Mouse (Mus musculus) cortical plate, adult 2 months (tissue): ENCODE results near the gene Lpgat1. TPM values are rescaled to one million over a fixed set of nuclear protein-coding genes. Genes with fewer than 3 reads are reported as not detected.

ENCODE experiments used
- H3K27ac ChIP-seq: fragments of 200-500 bp; 2 replicates; pipeline ENCODE4 v1.5.1; 2012; ENCODE audit warnings: low read length, control low read depth, inconsistent platforms; ENCODE audit not compliant: insufficient read depth
- H3K4me1 ChIP-seq: fragments of 200-500 bp; 2 replicates; pipeline ENCODE4 v1.6.1; 2011; ENCODE audit warnings: low read length; ENCODE audit not compliant: control insufficient read depth, insufficient read depth
- H3K4me3 ChIP-seq: fragments of 200-500 bp; 2 replicates; pipeline ENCODE4 v1.5.1; 2011; ENCODE audit warnings: mild to moderate bottlenecking, low read length, control low read depth; ENCODE audit not compliant: insufficient read depth
- CTCF ChIP-seq: fragments of 200-500 bp; IDR thresholded peaks from 2 replicates; pipeline ENCODE4 v1.5.1; 2011; ENCODE audit warnings: mild to moderate bottlenecking, control low read depth, low read length; ENCODE audit not compliant: insufficient read depth; ENCODE audit errors: extremely low read depth
- POLR2A ChIP-seq: fragments of 200-500 bp; IDR thresholded peaks from 2 replicates; pipeline ENCODE4 v1.6.1; 2011; ENCODE audit warnings: mild to moderate bottlenecking, low read length, control low read depth; ENCODE audit not compliant: insufficient read depth; ENCODE audit errors: extremely low read depth
- polyA plus RNA-seq: library from polyadenylated mRNA; depleted of rRNA; stranded (reverse); fragments of >200 nt; gene quantifications from 2 replicates; pipeline ENCODE4 v1.2.3, GENCODE M21; 2012

Gene Lpgat1
- polyA plus RNA-seq, 1 experiment, result 74.2 TPM

DNA sequence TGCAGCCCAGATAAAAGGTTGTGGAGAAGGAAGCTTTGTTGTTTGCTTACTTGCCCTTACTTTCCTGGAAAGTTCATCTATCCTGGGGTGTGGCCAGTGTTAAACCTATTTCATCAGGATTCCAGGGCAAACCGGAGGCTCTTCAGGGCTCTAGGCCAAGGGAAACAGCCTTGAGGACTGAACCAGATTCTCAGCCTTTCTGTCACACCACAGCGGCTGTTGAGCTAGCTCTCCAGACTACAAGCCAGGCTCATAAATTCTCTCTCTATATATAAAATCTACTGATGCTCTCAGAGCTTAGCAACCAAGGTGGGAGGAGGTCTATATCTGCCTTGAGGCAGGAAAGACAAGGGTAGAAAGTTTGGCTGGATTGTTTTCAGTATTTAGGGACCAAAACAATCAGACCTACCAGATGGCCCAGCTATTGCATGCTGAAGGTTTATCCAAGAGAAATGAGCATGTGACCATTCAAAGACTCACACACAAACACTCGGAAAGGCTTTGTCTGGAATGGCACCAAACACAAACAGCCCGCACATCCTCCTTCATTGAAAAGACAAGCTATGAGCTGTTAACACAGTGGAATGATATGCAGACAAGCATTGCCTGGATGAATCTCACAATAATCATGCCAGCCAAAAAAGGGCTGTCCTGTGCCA, 78.7 kb downstream of the Lpgat1 start:
- H3K4me1 ChIP-seq, result peaks cover 2% of the 10 kb centered on the region
- H3K4me3 ChIP-seq, result no peak overlapping the region
- 0 out of 2 replicates have a peak overlapping the region, but pooled peaks have one; percentile 43 for H3K27ac ChIP-seq
- TF ChIP-seq POLR2A (no peak), CTCF (no peak)

DNA sequence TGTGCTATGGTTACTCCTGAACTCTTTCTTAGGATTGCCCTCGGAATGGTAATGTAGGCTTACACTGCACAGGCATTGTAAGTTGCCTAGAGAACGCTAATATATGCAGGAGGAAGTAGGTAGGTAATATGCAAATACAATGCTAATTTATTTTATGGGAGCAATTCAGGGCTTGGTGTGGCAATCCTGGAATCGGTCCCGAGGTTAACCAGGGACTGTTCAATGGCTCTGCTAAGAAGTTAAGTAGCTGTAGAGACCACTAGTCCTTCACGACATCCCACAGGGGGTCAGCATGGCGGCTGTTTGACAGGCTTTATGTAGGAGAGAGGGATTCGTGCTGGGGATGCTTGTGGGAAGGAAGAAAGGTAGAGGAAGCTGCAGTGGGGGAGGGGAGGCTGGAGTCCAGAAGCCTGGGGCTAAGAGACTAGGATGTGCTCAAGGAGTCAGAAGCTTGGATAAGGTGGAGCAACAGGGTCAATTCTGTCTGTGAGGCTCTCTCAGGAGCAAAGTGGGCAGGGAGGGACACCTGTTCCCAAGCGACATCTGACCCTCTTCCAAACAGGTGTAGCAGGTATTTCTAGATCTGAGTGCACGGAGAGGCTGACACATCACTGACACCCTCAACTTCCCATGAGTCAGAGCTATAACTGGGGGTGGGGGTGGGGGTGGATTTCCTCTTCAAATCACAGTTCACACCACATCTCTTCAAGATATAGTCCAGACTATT, 84.6 kb downstream of the Lpgat1 start:
- Histone ChIP-seq H3K27ac (no peak overlapping the region), H3K4me1 (no peaks in the 10 kb centered on the region), H3K4me3 (no peak overlapping the region)
- TF ChIP-seq POLR2A, result no peak
- no peak for TF ChIP-seq CTCF

- no peak for TF ChIP-seq POLR2A
- no peak for TF ChIP-seq CTCF
- Histone ChIP-seq H3K4me3 (no peak overlapping the region), H3K27ac (no peak overlapping the region), H3K4me1 (no peaks in the 10 kb centered on the region)
These were observed 85.4 kb downstream of the Lpgat1 start for GRCm38 (mm10) chr1:191802820-191803655.

GRCm38 (mm10) chr1:191804747-191805146, 87.1 kb downstream of the Lpgat1 start:
- no peak overlapping the region for H3K4me3 ChIP-seq
- H3K4me1 ChIP-seq, result no peaks in the 10 kb centered on the region
- no peak overlapping the region for H3K27ac ChIP-seq
- TF ChIP-seq CTCF (no peak), POLR2A (no peak)

- H3K4me3 ChIP-seq, result no peak overlapping the region
- H3K4me1 ChIP-seq, result no peaks in the 10 kb centered on the region
- TF ChIP-seq CTCF (no peak), POLR2A (no peak)
- no peak overlapping the region for H3K27ac ChIP-seq
These were observed 88.2 kb downstream of the Lpgat1 start for GRCm38 (mm10) chr1:191805788-191806187.

GRCm38 (mm10) chr1:191806740-191807139, 89.1 kb downstream of the Lpgat1 start:
- Histone ChIP-seq H3K4me1 (no peaks in the 10 kb centered on the region), H3K27ac (no peak overlapping the region), H3K4me3 (no peak overlapping the region)
- TF ChIP-seq CTCF, result no peak
- no peak for TF ChIP-seq POLR2A

- H3K4me1 ChIP-seq, result no peaks in the 10 kb centered on the region
- TF ChIP-seq CTCF (no peak), POLR2A (no peak)
- no peak overlapping the region for H3K4me3 ChIP-seq
- H3K27ac ChIP-seq, result no peak overlapping the region
These were observed 90.3 kb downstream of the Lpgat1 start for GRCm38 (mm10) chr1:191807979-191808378.

- Histone ChIP-seq H3K4me1 (no peaks in the 10 kb centered on the region), H3K27ac (no peak overlapping the region), H3K4me3 (no peak overlapping the region)
- TF ChIP-seq CTCF, result no peak
These were observed 91.1 kb downstream of the Lpgat1 start for GRCm38 (mm10) chr1:191808688-191809223.

- no peaks in the 10 kb centered on the region for H3K4me1 ChIP-seq
- no peak overlapping the region for H3K27ac ChIP-seq
- no peak overlapping the region for H3K4me3 ChIP-seq
- TF ChIP-seq CTCF, result no peak
- TF ChIP-seq POLR2A, result no peak
These were observed 94.1 kb downstream of the Lpgat1 start for GRCm38 (mm10) chr1:191811774-191812173.
